Mouse (Mus musculus) C2C12 (cell line): Measurements from ENCODE around the gene Fam3c. TPM values are rescaled to one million over a fixed set of nuclear protein-coding genes. Genes with fewer than 3 reads are reported as not detected.

ENCODE experiments used
- H3K27me3 ChIP-seq: one replicate; pipeline ENCODE4 v1.6.1; 2011; ENCODE audit not compliant: control insufficient read depth, insufficient read depth, insufficient read length
- H3K36me3 ChIP-seq: one replicate; pipeline ENCODE4 v1.6.1; 2011; ENCODE audit not compliant: control insufficient read depth, insufficient read depth
- H3K4me3 ChIP-seq: one replicate; pipeline ENCODE4 v1.5.1; 2011; ENCODE audit warnings: mild to moderate bottlenecking, control low read depth; ENCODE audit not compliant: poor library complexity, insufficient read depth, severe bottlenecking
- H3K79me2 ChIP-seq: one replicate; pipeline ENCODE4 v1.6.1; 2011; ENCODE audit not compliant: control insufficient read depth, insufficient read depth
- H3K79me3 ChIP-seq: one replicate; pipeline ENCODE4 v1.6.1; 2011; ENCODE audit warnings: low read depth, control low read depth
- H3ac ChIP-seq: one replicate; pipeline ENCODE3; 2011; ENCODE audit warnings: low read depth; ENCODE audit not compliant: control insufficient read depth, insufficient read length
- CEBPB ChIP-seq: IDR thresholded peaks from one replicate; pipeline ENCODE4 v1.6.1; 2011; ENCODE audit warnings: low read depth, mild to moderate bottlenecking, control low read depth, moderate library complexity
- CTCF ChIP-seq: IDR thresholded peaks from one replicate; pipeline ENCODE4 v1.5.1; 2011; ENCODE audit not compliant: control insufficient read depth, insufficient read depth, insufficient read length
- FOSL1 ChIP-seq: IDR thresholded peaks from one replicate; pipeline ENCODE4 v1.8.0; 2011; ENCODE audit warnings: mild to moderate bottlenecking, low read length; ENCODE audit not compliant: poor library complexity, insufficient read depth, severe bottlenecking
- MAX ChIP-seq: IDR thresholded peaks from one replicate; pipeline ENCODE4 v1.6.1; 2011; ENCODE audit warnings: mild to moderate bottlenecking, control low read depth
- MYOD1 ChIP-seq: IDR thresholded peaks from one replicate; pipeline ENCODE4 v1.6.1; 2011; ENCODE audit warnings: low read depth; ENCODE audit not compliant: control insufficient read depth, insufficient read length
- MYOG ChIP-seq: IDR thresholded peaks from one replicate; pipeline ENCODE4 v1.6.1; 2011; ENCODE audit not compliant: control insufficient read depth, insufficient read length; ENCODE audit errors: extremely low read depth
- USF1 ChIP-seq: IDR thresholded peaks from one replicate; pipeline ENCODE4 v1.6.1; 2011; ENCODE audit warnings: low read depth, mild to moderate bottlenecking, control low read depth, moderate library complexity
- long read RNA-seq, 2 experiments: library from polyadenylated mRNA; unstranded; transcript quantifications; one replicate each; pipeline ENCODE4 v2.0.0; 2019 to 2020
- polyA plus RNA-seq: library from polyadenylated mRNA; unstranded; fragments of >200 nt; fragmentation: generic; extraction: Trizol; gene quantifications from one replicate; pipeline ENCODE4 v1.2.1, GENCODE M21; 2012; ENCODE audit warnings: missing spikeins

The Fam3c gene
- polyA plus RNA-seq: 19.0 TPM
- long read RNA-seq, experiment 1, transcript Fam3c-205 (10 exons, 2,826 nt): major isoform, 52 of 69 reads
- long read RNA-seq, experiment 1, partial matches to known transcripts: 3 of 69 reads
- long read RNA-seq, experiment 1, other reads (novel, unspliced or antisense): 14 of 69 reads
- long read RNA-seq, experiment 2, transcript Fam3c-205 (10 exons, 2,826 nt): major isoform, 117 of 136 reads
- long read RNA-seq, experiment 2, partial matches to known transcripts: 0 of 136 reads
- long read RNA-seq, experiment 2, other reads (novel, unspliced or antisense): 14 of 136 reads

DNA sequence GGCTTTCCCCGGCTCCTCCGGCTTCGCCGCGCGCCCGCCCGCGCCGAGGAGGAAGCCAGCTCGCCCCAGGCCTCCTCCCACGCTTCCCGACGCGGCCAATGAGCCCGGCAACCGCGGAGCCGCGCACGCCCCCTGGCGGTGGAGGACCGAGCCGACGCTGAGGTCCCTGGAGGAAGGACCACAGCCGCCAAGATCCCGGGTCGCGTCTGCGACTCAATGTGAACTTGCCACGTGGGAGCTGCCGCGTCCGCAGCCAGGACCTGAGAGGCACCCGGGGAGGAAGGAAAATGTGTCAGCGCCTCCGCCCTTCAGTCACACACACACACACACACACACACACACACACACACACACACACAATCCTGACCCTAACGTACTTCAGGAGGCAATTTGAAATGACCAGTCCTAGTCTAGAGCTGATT lies at the start of gene Fam3c:
Gene Fam3c, minus strand, starts transcription at position 158 of the 422 bp plus-strand sequence.
- TF ChIP-seq MYOD1 (no peak), CTCF (peak; percentile 98), MAX (peak; percentile 86)
- H3K79me2 ChIP-seq: peaks cover 43% of the 10 kb centered on the region

DNA sequence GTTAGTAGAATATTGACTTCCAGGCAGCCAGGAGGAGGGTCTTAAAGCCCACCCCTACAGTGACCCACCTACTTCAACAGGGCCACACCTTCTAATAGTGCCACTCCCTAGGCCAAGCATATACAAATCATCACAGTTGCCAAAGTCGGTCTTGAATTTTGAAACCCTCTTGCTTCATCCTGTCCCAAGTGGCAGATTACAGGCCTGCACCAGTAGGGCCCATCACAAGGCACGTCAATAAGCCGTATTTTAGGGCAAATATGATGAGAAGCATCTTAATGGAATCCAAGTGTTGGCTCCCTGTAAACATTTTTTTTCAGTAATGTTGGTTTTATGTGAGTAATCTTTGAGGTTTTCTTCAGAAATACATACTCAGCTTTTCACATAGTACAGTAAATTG lies 49.0 kb upstream of the Fam3c start:
- H3K36me3 ChIP-seq: no peaks in the 10 kb centered on the region
- no peak for TF ChIP-seq MAX
- TF ChIP-seq CEBPB: no peak
- no peak for TF ChIP-seq USF1
- no peak for TF ChIP-seq FOSL1
- TF ChIP-seq MYOD1: no peak
- TF ChIP-seq MYOG: no peak
- TF ChIP-seq CTCF: no peak
- H3K27me3 ChIP-seq: no peaks in the 10 kb centered on the region
- H3ac ChIP-seq: no peak overlapping the region
- no peaks in the 10 kb centered on the region for H3K79me3 ChIP-seq
- H3K79me2 ChIP-seq: no peaks in the 10 kb centered on the region
- no peak overlapping the region for H3K4me3 ChIP-seq

More for the DNA sequence above, at the start of gene Fam3c:
- Histone ChIP-seq H3K27me3 (no peaks in the 10 kb centered on the region), H3K79me3 (peaks cover 21% of the 10 kb centered on the region), H3K4me3 (peak within 1 kb of the TSS; percentile 64), H3K36me3 (no peaks in the 10 kb centered on the region), H3ac (peak within 1 kb of the TSS; percentile 76)

DNA sequence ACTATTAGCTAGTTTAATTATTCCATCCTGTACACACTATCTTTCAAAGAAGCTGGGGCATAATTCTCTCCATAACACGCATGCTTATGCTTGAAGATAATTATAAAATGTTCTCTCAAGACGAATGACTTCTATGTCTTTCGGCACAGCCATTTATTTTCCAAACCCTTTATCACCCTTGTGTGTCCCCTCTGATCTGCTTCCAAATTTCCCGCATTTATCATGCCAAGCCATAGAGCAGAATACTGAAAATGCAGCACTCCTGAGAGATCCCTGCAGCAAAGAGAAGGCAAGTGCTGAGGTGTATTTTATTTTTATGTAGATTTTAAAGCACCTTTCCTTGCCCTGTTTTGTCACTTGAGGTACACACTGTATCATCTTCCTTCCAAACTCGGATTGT lies 47.7 kb upstream of the Fam3c start:
- Histone ChIP-seq H3K79me3 (no peaks in the 10 kb centered on the region), H3K36me3 (no peaks in the 10 kb centered on the region), H3K4me3 (no peak overlapping the region), H3K27me3 (no peaks in the 10 kb centered on the region), H3K79me2 (no peaks in the 10 kb centered on the region), H3ac (no peak overlapping the region)
- TF ChIP-seq USF1: no peak
- TF ChIP-seq CEBPB: no peak
- no peak for TF ChIP-seq MAX
- TF ChIP-seq MYOD1: no peak
- no peak for TF ChIP-seq FOSL1
- no peak for TF ChIP-seq CTCF
- TF ChIP-seq MYOG: no peak

DNA sequence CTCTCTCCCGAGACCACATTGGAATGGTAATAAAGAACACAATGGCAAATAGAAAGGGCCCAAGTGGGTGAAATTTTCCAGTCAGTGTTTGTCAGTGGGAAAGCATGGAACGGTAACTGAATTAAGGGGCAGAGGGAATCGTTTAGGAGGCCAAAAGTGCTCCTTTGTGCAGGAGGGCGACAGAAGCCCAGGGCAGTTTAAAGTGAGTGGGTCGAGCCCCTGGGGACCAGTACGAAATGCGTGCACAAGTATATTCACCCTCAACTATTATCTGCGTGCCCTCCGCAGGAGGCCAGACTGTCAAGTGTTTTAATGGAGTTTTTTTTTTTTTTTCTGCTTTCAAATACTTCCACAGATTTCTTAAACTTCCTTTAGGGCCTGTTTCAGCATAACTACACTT lies 47.3 kb upstream of the Fam3c start:
- H3K27me3 ChIP-seq: no peaks in the 10 kb centered on the region
- TF ChIP-seq MYOG (no peak), MAX (no peak), FOSL1 (no peak), CEBPB (no peak), MYOD1 (no peak), USF1 (no peak), CTCF (no peak)
- H3K4me3 ChIP-seq: no peak overlapping the region
- no peaks in the 10 kb centered on the region for H3K36me3 ChIP-seq
- H3K79me2 ChIP-seq: no peaks in the 10 kb centered on the region
- no peak overlapping the region for H3ac ChIP-seq
- no peaks in the 10 kb centered on the region for H3K79me3 ChIP-seq

DNA sequence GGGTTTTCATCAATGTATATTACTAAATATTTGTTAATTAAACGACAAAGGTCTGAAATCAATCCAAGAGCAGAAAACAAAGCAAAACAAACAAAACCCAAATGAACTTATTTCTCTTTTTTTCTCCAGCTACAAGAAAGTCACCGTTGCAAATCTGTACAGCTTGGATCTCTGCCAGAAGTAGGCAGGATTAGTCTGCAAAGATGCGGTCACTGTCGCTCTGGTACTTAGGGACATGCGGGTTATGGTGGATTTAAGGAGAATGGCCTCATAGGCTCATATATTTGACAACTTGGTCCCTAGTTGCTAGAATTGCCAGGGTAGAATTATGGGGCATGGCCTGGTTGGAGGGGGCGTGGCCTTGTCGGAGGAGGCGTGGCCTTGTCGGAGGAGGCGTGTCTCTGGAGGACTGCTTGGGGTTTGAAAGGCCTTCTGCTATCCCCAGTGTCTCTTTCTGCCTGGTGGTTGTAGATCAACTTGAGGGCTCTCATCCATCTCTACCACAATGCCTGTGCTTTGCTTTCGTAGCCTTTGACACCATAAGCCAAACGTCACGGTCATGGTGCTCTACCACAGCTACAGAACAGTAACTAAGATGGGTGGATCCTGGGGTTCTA lies 46.6 kb upstream of the Fam3c start:
- H3K79me3 ChIP-seq: no peaks in the 10 kb centered on the region
- no peaks in the 10 kb centered on the region for H3K36me3 ChIP-seq
- no peak overlapping the region for H3ac ChIP-seq
- TF ChIP-seq CEBPB (no peak), MYOG (no peak), MAX (no peak), FOSL1 (no peak), USF1 (no peak)
- no peak overlapping the region for H3K4me3 ChIP-seq
- no peaks in the 10 kb centered on the region for H3K27me3 ChIP-seq
- no peaks in the 10 kb centered on the region for H3K79me2 ChIP-seq

DNA sequence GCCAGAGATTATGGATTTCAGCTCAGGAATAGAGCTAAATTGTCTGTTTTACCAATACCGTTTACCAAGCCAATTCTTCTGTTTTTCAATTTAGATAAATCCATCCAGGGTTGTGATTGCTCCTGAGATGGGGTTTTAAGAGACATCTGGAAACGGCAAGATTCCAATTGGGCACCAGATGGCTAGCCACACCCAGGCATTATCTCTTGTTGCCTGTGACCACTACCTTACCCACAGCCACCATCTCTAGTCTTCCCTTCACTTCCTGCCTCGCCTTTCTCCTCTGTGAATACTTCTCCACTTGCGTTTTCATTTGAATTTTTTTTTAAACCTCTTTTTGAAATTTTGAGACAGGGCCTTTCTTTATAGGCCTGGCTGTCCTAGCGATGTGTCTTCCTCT lies 46.0 kb upstream of the Fam3c start:
- no peak for TF ChIP-seq USF1
- TF ChIP-seq MYOG: no peak
- no peak for TF ChIP-seq FOSL1
- TF ChIP-seq MYOD1: no peak
- no peak for TF ChIP-seq CEBPB
- Histone ChIP-seq H3K27me3 (no peaks in the 10 kb centered on the region), H3K79me3 (no peaks in the 10 kb centered on the region), H3ac (no peak overlapping the region), H3K4me3 (no peak overlapping the region), H3K79me2 (no peaks in the 10 kb centered on the region), H3K36me3 (no peaks in the 10 kb centered on the region)
